Mouse (Mus musculus) left cerebral cortex, postnatal 36 days (tissue): ENCODE data around the gene Mgat3. TPM values are rescaled to one million over a fixed set of nuclear protein-coding genes. Genes with fewer than 3 reads are reported as not detected.

ENCODE experiments used
- DNase-seq, 2 experiments: peaks; one replicate each; pipeline ENCODE4 v3.0.0; 2021 to 2022; ENCODE audit warnings: low spot score in 2 of 2, mixed read lengths in 1 of 2
- intact Hi-C: fragments of 180-260 bp; cut with DNase I; formaldehyde crosslinking; loops from one replicate; pipeline ENCODE4 v1.15.1; 2025
- total RNA-seq, 2 experiments: library from RNA; stranded (reverse); gene quantifications; 2 replicates each; pipeline ENCODE4 v1.2.3; 2021

Gene Mgat3
- total RNA-seq, 2 experiments from 2014 or later, result 119 to 126 TPM

DNA sequence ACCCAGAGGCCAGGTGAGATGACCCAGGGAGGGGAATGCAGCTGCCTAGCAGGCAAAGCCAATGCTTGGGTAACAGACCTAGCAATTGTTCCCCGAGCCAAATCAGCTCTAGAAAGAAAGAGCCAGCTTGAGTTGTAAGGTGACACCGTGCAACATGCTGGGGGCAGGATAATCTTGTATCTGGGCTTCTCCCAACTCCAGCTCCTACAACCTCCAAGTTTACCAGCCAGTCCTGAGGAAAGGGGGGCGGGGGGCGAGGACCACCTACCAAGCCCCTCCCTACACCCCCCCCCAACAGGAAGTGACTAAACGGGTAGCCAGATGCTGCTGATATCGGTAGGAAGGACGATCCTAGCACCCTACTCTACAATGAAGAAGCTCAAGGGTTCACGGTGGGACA, 2.2 kb upstream of the Mgat3 start:
- intact Hi-C loops, result loop anchor here (5.0 kb wide), 2 partner anchors 34 to 56 kb away; no protein-coding TSS in a partner anchor
- no peak for DNase-seq

DNA sequence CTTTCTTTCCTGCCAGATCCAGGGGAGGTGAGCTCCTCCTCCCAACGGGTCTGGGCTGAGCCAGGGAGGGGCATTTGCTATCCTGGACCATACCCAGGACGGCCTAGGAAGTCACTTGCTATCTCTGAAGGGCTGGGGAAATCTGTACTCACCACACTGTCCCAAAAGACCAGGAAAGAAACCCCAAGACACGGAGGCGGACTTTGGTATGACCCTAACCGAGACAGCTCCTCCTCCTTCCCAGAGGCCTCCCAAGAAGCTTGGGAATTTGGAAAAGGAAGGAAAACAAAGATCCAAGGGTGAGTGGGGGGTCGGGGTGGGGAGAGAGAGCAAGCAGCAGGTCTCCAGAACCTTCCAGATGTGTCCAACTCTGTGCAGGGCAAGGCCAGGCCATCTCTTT, 1.7 kb upstream of the Mgat3 start:
- intact Hi-C loops, result loop anchor here (5.0 kb wide), 2 partner anchors 34 to 56 kb away; no protein-coding TSS in a partner anchor
- no peak for DNase-seq

DNA sequence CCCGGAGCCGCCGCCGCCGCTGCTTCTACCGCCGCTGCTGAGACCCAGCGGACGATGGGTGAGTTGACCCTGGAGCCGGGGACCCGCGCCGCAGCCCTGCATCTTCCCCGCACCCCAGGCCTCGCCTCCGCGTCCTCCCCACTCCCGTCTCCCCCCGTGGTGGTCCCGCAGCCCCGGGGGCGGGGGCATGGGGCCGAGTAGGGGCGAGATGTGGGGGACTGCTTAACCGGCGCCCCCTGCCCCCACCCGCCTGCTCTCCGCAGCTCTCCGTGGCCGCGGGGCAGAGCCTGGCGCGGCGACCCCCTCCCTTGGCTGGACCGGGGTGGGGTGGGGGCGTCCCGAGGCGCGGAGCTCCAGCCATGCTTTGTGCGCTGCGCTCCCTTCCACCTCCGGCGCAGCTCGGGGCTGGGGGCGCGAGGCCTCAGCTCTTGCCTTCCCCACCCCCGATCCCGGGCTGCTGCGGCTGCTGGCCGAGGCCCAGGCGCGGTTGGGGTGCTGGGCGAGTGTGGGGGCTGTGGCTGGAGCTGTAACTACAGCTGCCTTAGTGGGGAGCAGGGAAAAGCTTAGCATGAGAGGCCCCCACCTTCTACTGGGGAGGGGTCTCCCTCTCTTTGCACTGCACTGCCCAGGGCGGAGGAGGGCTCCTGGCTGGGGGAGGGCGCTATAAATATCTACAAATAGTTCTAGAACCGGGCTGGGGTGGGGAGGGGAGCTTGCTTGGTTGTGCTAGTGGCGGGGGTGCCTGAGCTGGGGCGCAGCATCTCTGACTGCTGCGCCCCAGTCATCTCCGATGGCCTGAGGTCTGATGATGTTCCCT, 468 bp downstream of the Mgat3 start:
- DNase-seq, result peak; percentile 66 to 78
- intact Hi-C loops, result loop anchor here (5.0 kb wide), 2 partner anchors 37 to 53 kb away; no protein-coding TSS in a partner anchor

DNA sequence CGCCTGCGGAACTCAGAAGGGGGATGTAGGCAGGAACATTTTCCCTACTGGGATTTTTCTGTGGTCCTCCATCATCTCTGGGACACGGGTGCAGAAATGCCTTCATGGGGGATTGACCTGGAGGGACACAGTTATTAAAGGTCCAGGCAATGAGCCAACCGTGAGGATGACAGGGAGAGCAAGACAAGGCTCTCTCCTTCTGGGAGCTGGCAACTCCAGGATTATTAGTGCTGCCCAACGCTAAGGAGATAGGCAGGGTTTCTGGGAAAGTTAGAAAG, 1.0 kb downstream of the Mgat3 start:
- DNase-seq, result no peak
- intact Hi-C loops, result loop anchor here (5.0 kb wide), 2 partner anchors 37 to 53 kb away; no protein-coding TSS in a partner anchor

DNA sequence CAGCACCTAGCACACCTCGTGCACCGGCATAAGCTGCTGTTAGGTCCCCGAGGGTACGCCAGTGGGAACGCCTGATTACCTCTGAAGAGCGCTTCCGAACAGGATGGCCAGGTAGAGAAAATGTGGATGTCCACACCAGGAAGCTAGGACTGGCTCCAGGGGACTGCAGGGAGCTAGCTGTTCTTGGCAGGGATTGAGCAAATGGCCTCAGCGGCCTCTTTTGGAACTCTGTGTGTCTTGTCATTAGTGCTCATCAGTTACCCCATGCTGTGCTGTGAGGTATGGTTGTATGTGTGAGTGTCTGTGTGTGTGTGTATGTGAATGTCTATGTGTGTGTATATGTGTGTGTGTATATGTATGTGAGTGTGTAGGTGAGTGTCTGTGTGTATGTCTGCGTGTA, 1.8 kb downstream of the Mgat3 start:
- DNase-seq, result no peak
- intact Hi-C loops, result no loop called here

DNA sequence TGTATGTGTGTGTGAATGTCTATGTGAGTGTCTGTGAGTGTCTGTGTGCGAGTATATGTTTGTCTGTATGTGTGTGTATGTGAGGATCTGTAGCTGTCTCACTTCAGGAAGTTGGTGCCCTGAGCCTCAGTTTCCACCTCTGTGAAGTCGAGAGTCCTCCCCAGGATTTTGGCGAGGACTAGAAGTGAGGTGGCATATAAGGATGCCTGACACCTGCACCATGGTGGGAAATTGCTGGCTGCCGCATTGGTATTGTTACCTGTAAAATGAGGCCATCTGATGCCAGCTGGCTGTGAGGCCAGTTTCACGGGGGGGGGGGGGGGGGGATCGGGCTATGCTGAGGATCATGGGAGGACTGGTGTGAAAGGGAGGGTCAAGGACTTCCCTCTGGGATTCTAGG, 2.2 kb downstream of the Mgat3 start:
- DNase-seq, result no peak
- intact Hi-C loops, result no loop called here

DNA sequence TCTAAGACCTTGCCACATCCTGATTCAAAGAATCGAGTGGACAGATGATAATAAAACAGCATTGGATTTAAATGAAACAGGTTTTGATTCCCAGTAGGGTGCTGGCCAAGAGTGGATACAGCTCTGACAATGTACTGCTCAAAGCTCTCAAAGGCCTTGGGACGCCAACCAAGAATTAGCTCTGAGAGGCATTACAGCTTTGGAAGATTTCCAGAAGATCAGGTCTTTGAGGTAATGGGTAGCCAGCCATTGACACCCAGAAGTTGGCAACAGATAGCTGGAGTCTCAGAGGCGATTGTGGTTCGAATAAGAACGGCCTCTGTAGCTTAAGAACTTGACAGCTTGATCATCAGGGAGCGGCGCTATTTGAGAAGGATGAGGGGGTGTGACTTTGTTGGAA, 8.0 kb downstream of the Mgat3 start:
- DNase-seq, result no peak
- intact Hi-C loops, result no loop called here

DNA sequence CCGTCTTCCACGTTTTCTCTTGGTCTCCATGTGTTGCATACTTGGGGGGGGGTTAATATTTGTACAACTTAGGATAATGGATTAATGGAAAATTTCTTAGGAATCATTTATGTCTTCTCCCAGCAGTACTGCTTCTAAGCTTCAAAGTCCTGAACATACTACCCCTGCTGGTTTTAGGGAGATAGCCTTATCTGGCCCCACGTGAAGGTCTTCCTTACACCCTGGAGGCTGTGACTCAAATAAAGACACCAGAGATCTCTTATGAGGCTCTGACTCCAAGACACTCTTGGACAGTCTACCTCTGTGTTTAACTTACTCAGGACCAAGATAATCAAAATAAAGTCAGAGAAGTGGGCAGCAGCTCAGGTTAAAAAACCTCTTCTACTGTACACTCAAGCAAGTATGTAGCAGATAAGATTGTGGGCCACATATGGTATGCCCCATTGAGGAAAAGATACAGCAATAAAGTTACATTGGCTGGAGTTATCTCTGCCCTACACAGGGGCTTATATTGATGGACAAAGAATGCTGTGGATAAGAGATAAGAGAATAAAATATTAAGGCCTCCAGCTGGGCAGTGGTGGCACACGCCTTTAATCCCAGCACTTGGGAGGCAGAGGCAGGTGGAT, 8.7 kb downstream of the Mgat3 start:
- intact Hi-C loops, result no loop called here

DNA sequence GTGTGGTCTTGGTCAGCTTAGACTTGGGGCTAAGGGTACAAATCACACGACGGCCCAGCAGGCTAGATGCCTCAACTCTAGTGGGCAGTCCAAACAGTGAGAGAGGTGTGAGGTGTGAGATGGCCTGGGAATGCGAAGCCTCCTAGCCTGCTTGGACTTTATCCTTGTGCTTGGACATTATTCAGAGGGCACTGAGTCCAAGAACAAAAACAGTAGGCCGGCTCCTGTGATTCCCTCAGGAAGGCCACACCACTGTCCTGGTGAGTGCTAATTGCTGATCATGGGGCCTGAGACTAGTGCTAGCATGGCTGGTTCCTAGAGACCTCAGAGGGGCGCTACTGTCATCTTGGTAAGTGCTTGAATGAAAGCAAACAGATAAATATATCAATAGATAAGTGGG, 15.4 kb downstream of the Mgat3 start:
- no peak for DNase-seq
- intact Hi-C loops, result no loop called here

More for the DNA sequence above, 8.7 kb downstream of the Mgat3 start:
- no peak for DNase-seq

DNA sequence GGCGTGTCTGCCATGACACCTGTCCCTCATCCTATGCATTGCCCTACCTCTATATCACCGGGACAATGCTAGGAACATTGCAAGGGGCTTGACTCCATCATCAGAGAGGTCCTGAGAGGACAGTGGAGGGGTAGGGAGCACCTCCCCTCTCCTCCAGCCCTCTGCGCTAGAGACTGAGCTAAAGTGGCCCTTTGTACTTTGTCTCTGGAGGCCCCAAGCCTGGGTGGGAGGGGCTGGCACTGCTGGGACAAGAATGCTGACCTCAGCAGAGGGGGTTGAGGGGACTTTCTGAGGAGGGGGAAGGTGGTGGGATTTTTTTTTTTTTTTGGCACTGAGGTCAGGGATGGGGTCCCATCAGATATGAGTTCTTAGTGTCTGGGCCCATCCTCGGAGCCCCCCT, 16.6 kb downstream of the Mgat3 start:
- intact Hi-C loops, result no loop called here
- DNase-seq, result no peak

DNA sequence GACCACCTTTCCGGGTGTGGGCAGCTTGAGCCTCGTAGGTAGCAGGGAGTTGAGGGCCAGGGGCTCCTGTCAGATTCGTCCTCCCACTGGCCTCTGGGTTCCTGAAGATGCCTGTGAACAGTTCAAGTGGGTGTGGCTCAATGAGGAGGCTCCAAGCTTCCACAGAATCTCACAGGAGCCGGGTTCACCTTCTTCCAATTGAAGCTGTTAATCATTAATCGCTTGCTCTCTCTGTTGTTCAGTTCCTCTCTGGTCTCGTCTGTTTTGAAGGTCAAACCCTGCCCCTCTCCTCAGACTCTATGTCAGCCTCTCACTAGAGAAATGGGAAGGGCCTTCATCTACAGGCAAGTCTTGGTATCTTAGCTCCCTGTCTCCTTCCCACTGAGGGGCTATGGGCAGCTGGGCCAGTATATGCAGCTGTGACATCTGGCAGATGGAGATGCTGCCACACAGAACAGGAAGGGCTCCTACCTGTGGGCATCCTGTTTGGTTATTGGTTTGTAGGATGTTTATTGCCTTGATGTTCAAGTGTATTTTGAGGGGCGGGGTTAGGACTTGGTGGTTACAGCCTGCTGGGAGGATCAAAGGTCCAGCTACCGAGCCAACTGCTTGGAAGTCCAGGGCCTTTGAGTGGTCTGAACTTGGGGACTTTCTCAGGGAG, 18.2 kb downstream of the Mgat3 start:
- DNase-seq, result no peak
- intact Hi-C loops, result no loop called here

DNA sequence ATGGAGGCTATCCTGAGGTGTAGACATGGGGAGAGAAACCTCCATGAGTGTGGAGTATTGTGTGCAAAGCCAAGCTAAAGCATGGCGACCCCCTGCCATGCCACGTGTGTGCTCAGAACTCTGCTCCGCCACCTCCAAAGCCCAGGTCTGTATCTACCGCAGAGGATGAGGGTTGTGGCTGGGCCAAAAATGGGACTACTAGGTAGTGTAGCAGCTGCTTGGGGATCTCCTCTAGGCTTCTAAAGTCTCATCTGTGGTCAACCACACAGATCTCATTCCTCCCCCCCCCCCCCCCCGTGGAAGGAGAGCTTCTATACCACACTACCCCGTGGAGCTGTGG, 18.7 kb downstream of the Mgat3 start:
- intact Hi-C loops, result no loop called here
- no peak for DNase-seq

DNA sequence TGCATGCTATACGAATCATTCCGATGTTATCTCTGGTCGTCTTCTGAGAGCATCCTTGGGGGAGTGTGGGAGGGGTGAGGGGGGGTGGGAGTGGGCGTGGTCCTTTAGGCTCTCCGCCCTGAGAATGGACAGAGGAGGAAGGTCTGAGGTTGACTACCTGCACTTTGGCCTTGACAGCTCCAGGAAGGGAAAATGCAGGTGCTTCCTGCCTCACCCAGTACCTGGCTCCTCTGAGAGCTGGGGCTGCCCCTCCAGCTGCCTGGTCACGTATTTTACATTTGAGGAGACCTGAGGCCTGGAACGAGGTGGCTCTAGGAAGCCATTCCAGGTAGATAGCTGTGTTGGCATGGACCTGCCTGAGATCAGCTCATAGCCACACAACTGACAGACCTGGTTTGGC, 19.3 kb downstream of the Mgat3 start:
- intact Hi-C loops, result no loop called here
- DNase-seq, result no peak

DNA sequence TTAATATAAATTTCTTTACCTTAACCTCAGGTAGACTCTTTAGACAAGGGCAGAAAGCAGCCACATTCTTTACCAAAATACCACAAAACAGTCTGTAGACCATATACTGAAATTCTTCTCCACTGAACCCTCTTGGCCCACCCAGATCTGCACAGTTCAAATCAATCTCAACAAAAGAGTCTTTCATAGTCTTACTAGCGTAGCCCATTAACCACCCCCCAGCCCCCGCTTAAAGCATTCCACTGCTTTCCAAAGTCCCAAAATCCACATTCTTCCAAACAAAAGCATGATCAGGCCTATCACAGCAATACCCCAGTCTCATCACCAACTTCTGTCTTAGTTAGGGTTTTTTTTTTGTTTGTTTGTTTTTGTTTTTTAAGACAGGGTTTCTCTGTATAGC, 26.0 kb downstream of the Mgat3 start:
- intact Hi-C loops, result no loop called here
- DNase-seq, result no peak

DNA sequence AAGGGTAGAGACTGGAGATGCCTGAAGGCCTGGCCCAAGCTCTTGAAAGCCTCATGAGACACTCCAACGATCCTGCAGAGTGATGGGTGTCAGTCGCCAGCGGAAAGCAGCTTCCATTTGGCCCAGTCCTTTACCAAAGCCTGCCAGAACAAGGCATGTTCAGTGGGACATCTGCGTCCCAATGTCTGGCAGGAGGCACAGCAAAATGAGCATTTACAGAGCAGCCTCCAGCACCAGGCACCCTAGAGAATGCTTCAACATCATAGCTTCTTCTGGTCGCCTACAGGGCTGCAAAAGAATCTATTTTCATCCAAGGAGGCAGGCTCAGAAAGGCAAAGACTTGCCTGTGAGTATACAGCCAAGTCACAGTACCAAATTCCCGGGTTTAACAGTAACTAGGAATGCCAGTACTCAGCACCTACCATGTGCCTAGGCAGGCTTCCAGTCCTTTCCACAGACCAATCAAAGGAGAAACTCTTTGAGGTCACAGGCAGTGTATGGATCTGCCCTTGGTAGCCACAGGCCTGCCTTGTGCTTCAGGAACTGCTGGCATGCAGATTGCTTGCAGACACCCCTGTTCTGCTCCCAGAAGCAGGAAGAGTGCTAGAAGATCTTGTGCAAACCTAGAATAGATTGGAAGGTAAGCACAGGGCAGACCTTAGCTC, 28.7 kb downstream of the Mgat3 start:
- intact Hi-C loops, result no loop called here
- peak; percentile 60 to 70 for DNase-seq

DNA sequence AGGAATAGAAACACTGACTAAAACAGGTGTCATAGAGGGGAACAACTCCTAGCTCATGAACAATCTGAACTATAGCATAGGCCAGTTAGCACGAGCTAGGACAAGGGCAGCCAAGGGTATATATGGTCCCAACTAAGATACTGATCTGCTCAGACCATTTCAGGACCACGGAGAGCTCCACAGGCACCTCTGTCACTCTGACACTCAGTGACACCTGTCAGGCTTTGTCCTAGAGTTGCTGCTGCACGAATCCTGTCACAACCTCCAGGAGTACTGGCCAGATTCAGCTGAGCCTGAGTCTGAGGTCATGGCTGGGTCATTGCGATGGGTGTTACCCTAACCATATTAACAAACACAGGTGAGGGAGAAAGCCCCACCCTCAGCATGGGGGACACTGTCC, 29.9 kb downstream of the Mgat3 start:
- intact Hi-C loops, result no loop called here
- no peak for DNase-seq

DNA sequence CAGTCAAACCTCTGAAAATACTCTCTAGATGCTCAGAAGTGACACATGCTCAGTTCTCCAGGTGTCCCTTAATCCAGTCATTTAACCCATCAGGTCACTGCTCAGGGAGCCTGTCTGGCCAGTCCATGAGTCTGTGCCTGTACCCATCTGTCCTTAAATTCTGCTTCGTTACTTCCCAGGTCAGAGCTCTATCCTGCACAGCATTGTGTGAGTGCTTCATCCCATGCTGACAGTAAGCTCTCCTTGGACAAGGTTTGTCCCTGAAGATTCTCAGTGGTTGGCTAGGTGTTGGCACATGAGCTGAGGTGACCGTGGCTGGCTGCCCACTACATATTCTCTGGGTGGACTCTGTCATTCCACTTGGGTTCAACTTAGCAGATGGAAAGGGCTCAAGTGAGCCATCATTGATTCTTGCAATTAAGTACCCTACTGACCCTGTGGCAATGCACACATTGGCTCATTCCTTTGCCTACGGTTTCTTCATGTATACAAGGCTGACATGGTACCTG, 32.6 kb downstream of the Mgat3 start:
- intact Hi-C loops, result no loop called here
- DNase-seq, result no peak

DNA sequence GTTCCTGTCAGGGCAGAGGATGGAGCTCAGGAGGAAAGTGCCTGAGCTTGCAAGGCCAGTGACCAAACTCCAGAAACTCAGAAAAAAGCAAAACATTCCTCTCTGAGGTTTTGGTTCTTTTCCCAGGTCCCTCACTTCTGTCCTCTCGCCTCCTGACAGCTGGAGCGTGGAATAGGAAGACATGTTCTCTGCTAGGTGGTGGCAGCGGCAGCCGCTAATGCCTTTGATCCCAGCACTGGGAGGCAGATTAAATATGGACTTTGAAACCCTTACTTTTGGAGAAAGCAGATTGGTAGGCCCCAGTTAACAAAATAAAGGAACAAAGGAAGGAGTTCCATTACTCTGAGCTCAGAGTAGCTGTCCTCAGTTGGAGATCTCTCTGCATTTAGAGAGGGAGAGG, 34.9 kb downstream of the Mgat3 start:
- no peak for DNase-seq
- intact Hi-C loops, result no loop called here

DNA sequence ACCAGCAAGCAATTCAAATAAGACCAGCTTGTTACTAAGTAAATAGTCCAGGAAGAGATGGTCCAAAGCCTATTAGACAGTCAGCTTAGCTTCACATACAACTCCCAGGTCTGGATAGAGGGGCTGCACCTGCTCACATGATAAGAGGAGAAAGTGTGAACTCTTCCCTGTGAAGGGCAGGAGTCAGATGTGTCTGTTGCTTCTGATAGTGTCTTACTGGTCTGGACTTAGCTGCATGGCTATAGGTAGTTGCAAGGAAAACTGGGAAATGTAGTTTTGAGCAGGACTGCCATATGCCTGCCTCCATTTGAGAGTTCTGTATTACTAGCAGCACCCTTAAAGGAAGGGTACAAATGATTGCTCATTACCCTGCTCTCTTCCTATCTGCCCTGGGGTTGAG, 40.2 kb downstream of the Mgat3 start:
- intact Hi-C loops, result no loop called here
- no peak for DNase-seq

DNA sequence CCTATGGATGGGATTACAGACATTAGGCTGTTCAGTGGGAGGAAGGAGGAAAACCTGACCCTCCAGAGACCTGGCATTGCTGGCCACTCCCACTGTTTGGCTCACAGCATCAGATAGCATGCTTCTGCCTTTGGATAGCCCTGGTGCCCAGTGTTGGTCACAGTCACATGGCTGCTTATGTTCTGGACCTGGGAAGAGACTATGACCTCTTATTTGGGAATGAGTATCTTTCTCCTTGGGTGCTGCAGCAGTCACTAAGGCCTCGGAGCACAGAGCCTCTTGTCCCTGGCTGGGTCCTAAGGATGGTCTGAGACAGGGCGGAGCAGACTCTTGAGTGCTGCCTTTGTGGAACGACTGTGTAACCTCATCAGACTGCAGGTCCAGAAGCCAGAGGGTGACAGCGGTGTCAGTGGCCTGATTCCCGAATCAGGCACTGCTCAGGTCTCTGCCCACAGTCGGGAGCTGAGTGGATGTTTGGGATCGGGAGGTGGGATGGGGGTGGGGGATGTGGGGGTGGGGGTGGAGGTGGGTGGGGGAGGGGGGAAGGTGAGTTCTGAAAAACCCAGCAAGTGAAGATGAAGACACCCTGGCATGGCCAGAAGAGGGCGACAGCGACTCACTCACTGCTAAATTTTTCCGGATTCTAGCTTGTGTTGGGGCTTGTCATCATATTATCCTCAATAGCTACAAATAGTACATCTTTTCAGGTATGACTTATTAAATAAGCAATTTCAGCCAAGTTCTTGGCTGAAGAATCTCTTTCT, 42.4 kb downstream of the Mgat3 start:
- intact Hi-C loops, result no loop called here
- DNase-seq, result no peak
